Mouse (Mus musculus) MEL (cell line): ENCODE data around the gene Samd8.

Experiments used
- BHLHE40 ChIP-seq: IDR thresholded peaks from 2 replicates; pipeline ENCODE4 v1.6.1; 2012; ENCODE audit warnings: low read depth, mild to moderate bottlenecking, inconsistent platforms, low read length, improper control_type of control experiment, borderline replicate concordance
- CHD2 ChIP-seq: IDR thresholded peaks from 2 replicates; pipeline ENCODE4 v1.6.1; 2011; ENCODE audit warnings: low read length, improper control_type of control experiment
- CTCF ChIP-seq, 3 experiments: IDR thresholded peaks in 2 of 3; conservative IDR thresholded peaks in 1 of 3; 2 replicates each; pipeline ENCODE4 v1.5.1; 2011 to 2012; ENCODE audit warnings: low read length in 3 of 3, low read depth in 2 of 3, mild to moderate bottlenecking in 2 of 3, improper control_type of control experiment in 1 of 3, inconsistent platforms in 1 of 3, mixed read lengths in 1 of 3, moderate library complexity in 1 of 3; ENCODE audit not compliant: control insufficient read depth in 1 of 3, insufficient read depth in 1 of 3, poor library complexity in 1 of 3, severe bottlenecking in 1 of 3
- MEF2A ChIP-seq: IDR thresholded peaks from 2 replicates; pipeline ENCODE4 v1.6.1; 2014; ENCODE audit warnings: low read depth, mild to moderate bottlenecking, inconsistent platforms, low read length, improper control_type of control experiment; ENCODE audit not compliant: poor library complexity, insufficient replicate concordance, severe bottlenecking; ENCODE audit errors: extremely low read depth
- POLR2A ChIP-seq, 2 experiments: IDR thresholded peaks; 2 replicates each; pipeline ENCODE4 v1.6.1; 2011 to 2012; ENCODE audit warnings: low read length in 2 of 2, mild to moderate bottlenecking in 2 of 2, control low read depth in 1 of 2, improper control_type of control experiment in 1 of 2, low read depth in 1 of 2, moderate library complexity in 1 of 2; ENCODE audit not compliant: control insufficient read depth in 1 of 2, insufficient read depth in 1 of 2, poor library complexity in 1 of 2

GRCm38 (mm10) chr14:21750008-21750880 lies at the start of gene Samd8:
- TF ChIP-seq CTCF (IDR thresholded peaks at IDR 0.05 in 2 of 3, conservative IDR thresholded peaks at IDR 0.05 in 1 of 3; ENCODE audit: control insufficient read depth in 1 of 3, insufficient read depth in 1 of 3, low read depth in 2 of 3, low read length in 3 of 3, poor library complexity in 1 of 3, severe bottlenecking in 1 of 3) = no peak
- no peak for TF ChIP-seq BHLHE40
- no peak for TF ChIP-seq CHD2
- peak; percentile 80 to 85 for TF ChIP-seq POLR2A (IDR thresholded peaks at IDR 0.05; ENCODE audit: control insufficient read depth in 1 of 2, insufficient read depth in 1 of 2, low read depth in 1 of 2, low read length in 2 of 2, poor library complexity in 1 of 2)
- no peak for TF ChIP-seq MEF2A
